Mouse (Mus musculus): Measurements from ENCODE around the gene Trappc4.
"Not testable (repeated sequence)": the region's sequence is repeated elsewhere in the genome, so short reads cannot be mapped to it uniquely, and the experiment has no call there.

DNA sequence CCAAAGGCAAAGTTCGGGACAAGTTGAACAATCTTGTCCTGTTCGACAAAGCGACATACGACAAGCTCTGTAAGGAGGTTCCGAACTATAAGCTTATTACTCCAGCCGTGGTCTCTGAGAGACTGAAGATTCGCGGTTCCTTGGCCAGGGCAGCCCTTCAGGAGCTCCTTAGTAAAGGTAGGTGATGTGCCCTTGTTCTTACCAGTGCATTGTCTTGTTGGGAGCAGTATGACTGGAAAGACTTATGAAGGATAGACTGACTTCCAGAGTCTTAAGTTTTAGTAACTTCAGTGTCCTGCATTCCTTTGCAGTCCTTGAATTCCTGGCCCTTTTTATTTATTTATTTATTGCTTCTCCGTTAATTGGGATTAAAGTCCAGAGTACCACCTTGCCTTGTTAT is 1.3 kb upstream of the Trappc4 start:
- TF ChIP-seq EP300, CTCF (IDR thresholded peaks at IDR 0.05; ENCODE audit: low read depth): not testable (repeated sequence)

All from liver, embryonic 14.5 days (tissue).